Mouse (Mus musculus) neural tube, embryonic 10.5 days (tissue): ENCODE measurements around the gene Cdk5r2.

Source experiments
- DNase-seq: peaks from one replicate; pipeline ENCODE4 v3.0.0-alpha.2; 2017; ENCODE audit warnings: low spot score; ENCODE audit errors: extremely low spot score

The Cdk5r2 gene

DNA sequence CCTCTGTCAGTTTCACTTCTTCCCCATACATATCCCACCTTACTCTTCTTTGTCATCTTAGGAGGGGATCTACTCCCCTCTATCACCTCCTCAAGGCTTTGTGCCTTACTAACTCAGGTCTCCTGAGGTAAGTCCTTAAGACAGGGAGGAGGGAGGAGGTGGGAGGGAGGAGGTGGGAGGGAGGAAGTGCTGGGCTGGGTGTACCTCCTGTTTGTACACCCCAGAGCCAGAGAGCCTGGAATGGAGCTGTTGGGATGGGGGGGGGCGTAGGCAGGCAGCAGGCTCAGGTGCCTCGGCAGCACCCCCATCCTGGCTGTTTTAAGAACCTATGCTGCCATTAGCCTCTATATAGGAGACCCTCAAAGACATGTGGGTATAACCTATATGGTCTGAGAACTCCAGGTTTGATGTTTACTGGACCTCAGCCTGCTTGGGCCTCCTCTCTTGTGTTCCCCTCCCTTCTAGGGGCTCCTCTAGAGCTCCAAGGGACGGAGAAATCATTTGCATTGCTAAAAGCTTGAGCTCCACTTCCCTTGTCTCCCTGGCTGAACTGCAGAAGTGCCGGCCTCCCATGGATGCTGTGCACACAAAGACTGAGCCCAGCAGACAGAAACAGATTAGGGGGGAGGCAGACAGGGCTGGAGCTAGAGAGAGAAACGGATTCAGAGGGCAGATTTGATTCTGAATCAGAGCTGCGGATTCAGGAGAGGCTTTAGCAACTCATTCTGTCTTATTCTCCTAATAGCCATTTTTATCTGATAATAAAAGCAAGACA, 3.5 kb upstream of the Cdk5r2 start:
- no peak for DNase-seq

DNA sequence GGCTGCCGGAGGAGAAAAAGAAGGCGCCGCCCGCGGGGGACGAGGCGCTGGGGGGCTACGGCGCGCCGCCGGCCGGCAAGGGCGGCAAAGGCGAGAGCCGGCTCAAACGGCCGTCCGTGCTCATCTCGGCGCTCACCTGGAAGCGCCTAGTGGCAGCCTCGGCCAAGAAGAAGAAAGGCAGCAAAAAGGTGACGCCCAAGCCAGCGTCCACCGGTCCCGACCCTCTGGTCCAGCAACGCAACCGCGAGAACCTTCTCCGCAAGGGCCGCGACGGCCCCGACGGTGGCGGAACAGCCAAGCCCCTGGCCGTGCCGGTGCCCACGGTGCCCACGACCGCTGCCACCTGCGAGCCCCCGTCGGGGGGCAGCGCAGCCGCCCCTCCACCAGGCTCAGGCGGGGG, 422 bp downstream of the Cdk5r2 start:
- DNase-seq, result no peak

DNA sequence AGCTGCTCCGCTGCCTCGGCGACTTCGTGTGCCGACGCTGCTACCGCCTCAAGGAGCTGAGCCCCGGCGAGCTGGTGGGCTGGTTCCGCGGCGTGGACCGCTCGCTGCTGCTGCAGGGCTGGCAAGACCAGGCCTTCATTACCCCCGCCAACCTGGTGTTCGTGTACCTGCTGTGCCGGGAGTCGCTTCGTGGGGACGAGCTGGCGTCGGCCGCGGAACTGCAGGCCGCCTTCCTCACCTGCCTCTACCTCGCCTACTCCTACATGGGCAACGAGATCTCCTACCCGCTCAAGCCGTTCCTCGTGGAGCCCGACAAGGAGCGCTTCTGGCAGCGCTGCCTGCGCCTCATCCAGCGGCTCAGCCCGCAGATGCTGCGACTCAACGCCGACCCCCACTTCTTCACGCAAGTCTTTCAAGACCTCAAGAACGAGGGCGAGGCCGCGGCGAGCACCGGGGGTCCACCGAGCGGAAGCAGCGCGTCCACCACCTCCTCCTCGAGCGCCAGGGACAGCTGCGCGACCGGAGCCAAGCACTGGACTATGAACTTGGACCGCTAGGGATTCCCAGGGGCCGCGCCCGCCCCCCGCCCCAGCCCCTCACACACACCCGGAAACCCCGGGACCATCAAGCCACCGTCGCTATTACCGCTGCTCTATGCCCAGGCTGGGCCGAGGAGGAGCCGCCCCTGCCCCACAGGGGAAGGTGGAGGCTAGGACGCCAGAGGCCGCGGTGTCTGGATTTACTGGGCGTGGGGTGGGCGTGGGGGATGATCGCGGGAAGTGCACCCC, 1.1 kb downstream of the Cdk5r2 start:
- peak; percentile 59 for DNase-seq

DNA sequence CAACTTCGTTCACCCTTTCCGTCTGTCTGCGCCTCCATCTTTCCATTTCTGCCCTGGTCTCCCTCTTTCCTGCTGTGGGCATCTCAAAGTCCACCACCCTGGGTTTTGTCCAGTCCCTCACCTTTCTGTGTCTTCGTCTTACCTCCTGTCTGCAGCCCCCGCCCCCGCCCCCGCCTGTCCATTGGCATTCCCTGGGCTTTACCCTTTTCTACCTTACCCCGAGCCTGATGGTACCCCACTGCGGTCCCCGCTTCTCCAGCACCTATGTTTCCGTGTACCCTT, 1.6 kb downstream of the Cdk5r2 start:
- no peak for DNase-seq

DNA sequence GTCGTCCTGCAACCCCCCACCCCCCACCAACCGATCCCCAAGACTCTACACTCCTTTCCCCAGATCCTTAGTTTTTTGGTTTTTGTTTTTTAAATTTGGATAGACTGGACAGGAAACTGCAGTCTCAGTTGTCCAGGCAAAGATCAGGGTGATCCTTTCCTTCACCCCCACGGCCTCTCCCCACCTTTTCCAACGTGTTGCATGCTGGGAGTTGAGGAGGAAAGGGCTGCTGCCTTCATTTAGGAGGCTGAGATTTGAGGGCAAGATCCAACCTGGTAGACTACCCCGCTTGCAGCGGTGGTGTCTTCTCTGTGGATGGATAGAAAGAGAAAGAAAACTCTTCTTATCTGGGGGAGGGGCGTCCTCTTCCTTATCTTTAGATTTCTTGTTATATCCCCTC, 2.1 kb downstream of the Cdk5r2 start:
- peak; percentile 28 for DNase-seq

DNA sequence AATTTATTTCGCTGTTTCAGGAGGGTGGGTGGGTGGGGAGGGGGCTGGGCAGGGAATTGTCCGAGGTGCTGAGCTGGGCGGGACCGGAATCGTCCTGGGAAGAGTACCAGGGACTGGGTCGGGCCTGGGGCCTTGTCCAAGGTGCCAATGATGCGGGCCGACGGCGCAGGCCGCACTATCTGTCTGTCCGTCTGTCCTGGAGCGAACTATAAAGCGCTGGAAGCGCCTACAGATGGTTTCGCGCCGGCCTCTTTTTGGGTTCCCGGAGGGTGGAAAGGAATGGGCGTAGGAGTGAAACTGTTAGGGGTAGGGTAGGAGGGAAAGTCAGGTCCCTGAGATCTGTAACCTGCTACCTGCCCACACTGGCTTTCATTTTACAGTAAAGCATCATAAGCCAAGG, 2.5 kb downstream of the Cdk5r2 start:
- DNase-seq, result peak; percentile 20

DNA sequence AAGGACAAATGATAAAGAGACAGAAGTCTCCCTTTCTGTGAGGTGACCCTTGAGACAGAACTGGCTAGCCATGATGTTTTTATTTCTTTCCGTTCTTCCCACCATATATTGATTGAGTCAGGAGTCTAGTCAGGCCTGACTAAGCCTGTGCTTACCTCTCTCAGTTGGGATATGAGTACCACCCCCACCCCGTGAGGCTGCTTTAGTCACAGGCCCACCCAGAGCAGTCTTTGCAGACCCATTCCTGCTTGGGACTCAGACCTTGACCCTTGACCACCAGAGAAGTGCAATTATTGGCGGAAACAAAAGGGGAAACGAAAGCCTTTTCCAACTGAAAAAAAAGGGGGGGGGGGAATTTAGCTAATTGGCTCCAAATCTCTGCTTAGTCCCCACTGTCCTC, 2.9 kb downstream of the Cdk5r2 start:
- peak; percentile 19 for DNase-seq

DNA sequence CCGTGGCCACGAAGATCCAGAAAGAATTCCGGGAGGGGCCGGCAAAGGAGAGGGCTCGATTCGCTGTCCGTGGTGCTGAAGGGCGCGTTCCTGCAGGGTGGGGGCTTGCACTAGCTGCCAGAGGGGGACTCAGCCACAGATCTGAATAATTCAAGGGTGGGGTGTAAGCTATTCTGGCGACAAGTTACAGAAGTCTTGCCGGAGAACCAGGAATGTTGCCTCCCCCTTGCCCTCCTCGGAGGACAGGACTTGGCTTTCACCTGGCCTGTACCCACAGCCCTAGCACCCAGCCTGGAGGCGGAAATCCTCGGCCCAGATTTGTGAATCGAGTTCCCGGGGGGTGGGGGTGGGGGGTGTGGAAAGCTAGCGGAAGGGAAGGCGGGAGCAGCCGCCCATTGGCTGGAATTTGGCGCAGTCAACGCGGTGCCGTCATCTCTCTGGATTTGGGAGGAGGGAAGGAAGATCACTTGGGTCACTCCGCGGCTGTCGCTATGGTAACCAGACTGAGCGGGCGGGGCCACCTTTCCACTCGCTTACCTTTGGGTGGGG, 3.5 kb downstream of the Cdk5r2 start:
- peak; percentile 77 for DNase-seq

DNA sequence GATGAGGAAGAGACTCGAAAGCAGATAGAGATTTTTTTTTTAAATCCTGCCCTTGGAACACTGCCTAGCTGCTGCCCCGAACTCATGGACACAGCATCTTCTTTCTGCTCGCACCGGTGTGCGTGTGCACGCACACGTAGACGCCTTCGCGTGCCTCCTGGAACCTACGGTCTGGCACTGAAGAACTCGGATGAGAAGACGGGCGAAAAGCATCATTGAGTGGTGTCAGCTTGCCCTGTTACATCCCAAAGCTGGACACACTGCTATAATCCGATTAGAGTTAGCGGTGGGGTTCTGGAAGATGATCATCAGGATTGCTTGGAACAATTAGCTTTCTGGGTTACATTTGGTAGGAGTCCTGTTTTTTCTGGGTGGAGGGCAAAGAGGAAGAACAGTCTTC, 4.1 kb downstream of the Cdk5r2 start:
- no peak for DNase-seq

DNA sequence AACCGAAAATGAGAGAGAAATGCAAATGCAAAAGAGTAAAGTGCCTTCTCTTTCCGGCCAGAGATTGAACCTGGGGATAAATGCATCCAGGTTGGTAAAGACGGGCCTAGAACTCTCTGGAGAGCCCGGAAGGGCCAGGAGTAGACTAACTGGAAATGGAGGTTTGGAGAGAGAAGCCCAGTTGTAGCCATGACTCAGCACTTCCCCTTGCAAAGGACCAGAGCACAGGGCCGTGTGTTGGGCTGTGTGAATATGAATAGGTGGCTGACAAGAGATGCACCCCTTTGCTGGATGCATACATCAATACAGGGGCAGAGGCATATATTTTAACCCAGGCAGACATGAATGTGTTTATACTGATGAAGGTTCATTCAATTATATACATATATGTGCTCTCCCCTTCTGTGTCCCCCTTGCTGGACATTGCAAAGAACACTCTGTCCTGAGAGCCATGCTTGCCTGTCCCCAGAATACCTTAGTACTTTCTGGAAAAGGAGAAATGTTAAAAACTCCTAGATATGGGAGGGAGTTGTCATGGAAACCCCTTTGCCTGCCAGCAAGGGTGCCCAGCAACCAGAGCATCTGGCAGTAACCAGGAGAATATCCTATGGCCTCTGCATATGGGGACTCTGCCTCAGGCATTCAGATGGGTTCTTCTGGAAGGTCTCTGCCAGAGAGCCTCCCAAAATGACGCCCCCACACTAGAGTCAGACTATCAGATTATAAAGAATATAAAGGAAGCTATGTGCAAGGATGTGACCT, 4.7 kb downstream of the Cdk5r2 start:
- no peak for DNase-seq

DNA sequence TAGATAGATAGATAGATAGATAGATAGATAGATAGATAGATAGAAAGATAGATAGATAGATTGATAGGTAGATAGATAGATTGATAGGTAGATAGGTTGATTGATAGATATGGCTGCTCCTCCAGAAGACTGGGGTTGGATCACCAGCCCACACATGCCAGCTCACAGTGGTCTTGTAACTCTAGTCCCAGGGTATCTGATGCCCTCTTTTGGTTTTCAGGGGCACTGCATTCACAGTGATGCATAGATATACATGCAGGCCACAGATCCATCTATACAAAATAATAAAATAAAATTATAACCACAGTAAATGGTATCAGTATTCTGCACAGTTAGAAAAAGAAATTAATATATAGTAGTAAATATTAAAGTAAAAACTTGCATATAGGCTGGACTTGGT, 7.0 kb downstream of the Cdk5r2 start:
- DNase-seq, result no peak

DNA sequence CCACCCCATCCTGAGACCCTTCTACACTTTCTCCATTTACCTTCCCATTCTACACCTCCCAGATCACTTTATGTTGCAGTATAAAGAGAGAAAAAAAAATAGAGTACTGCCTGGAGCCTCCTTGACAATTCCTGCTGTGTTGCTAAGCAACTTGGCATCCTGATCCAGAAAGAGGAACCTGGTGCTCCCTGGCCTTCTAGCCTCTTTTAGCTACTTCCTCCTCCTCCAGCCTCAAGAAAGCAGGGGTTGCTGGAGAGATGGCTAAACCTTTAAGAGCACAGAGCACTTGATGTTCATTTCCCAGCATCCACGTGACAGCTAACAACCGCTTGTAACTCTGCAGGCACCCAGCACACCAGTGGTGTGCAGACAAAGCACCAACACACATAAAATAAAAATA, 17.5 kb downstream of the Cdk5r2 start:
- DNase-seq, result no peak

DNA sequence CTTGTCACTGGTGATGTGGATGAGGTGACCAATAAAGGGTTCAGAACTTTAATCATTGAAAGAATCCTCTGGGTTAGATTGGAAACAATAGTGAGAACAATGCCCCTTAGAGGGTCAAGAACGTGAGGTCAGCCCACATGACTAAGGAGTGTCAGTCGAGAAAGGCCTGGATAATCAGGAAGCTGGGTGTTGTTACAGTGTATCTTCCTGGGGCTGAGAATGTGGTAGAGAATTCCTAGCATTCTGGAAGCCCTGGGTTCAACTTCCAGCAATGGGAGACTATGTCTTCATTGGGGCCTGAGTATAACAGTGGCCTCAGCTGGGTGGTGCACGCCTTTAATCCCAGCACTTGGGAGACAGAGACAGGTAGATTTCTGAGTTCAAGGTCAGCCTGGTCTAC, 22.5 kb downstream of the Cdk5r2 start:
- DNase-seq, result no peak

DNA sequence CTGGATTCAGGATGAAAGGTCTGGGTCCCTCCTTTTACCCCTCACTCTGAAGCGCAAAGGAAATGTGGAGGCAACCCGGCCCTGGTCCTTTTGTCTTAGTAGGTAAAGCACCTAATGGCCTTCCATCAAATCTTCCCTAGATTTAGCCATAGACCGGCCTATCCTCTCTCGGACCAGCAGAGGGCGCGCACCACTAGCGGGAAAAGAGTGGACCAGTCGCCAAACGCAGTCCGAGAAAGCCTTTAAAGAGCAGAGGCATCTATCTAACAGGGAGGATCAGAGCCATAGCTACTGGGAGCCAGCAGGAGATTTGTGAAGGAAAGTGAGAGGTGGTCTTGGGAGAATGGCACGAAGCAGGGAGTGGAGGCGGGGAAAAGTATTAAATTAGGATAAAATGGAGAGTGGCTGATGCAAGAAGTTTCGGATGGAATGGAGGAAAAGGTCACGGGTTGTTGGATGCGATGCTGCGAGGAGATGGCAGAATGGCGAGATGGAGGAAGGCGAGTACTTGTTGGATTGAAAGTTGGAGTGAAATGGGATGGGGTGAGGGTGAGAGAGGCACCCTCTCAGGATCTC, 26.1 kb downstream of the Cdk5r2 start:
- DNase-seq, result peak; percentile 76

DNA sequence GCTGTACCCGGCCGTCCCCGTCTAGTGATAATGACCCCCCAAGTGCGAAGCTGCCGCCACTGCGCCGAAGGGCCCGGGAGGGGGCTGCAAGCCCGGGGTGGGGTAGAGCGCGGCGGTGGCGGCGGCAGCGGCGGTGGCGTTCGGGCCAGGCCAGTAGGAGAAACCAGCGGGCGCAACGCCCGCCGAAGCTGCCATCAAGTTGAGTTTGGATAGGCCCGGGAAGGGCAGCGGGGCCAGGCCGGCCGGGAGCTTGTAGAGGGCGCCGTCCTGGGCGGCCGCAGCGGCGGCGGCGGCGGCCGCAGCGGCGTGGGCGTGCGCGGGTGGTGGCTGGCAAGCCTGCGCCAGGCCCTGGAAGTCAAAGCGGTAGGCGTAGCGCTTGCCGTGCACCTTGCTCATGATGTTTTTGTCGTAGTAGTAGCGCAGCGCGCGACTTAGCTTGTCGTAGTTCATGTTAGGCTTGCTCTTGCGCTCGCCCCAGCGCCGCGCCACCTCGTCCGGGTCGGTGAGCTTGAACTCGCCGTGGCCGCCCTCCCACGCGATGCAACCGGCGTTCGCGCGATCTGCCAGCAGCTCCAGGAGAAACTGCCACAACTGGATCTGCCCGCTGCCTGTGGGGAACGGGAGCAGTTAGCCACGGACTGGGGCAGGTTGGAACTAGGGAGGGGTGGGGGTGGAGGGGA, 27.5 kb downstream of the Cdk5r2 start:
- peak; percentile 62 for DNase-seq

DNA sequence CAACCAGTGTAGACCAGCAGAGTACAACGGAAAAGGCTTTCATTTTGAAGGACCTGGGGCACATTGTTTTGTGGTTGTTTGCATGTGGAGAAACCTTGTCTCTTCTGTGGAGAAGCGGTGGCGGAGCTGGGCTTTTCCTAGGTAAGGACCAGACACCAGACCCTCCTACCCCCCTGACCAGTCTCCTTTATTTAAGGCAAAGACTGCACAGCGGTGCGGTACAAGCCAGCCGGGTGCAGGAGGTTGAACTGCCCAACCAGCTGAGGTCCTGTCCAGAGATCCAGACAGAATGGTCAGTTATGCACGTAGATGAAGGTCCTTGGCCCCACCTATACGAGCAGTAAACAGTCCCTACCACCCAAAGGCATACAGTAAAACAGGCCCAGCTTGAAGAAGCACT, 28.1 kb downstream of the Cdk5r2 start:
- DNase-seq, result peak; percentile 53

DNA sequence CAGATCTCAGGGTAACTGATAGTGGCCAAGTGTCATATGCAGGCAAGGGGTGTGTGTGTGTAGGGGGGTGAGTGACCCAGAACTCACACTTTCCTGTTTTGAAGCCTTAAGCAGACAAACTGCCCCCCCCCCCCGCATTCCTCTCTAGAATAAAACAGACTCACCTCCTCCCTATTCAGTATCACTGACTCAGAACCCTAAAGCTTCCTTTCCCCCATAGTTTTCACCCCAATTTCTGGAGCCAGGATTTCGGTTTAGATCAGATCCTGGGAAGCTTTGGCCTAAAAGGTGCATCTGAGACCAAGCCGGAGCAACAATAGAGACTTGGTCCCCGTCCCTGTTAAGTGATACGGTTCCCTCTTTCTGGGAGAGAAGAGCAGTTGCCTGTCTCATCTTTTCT, 28.7 kb downstream of the Cdk5r2 start:
- no peak for DNase-seq

DNA sequence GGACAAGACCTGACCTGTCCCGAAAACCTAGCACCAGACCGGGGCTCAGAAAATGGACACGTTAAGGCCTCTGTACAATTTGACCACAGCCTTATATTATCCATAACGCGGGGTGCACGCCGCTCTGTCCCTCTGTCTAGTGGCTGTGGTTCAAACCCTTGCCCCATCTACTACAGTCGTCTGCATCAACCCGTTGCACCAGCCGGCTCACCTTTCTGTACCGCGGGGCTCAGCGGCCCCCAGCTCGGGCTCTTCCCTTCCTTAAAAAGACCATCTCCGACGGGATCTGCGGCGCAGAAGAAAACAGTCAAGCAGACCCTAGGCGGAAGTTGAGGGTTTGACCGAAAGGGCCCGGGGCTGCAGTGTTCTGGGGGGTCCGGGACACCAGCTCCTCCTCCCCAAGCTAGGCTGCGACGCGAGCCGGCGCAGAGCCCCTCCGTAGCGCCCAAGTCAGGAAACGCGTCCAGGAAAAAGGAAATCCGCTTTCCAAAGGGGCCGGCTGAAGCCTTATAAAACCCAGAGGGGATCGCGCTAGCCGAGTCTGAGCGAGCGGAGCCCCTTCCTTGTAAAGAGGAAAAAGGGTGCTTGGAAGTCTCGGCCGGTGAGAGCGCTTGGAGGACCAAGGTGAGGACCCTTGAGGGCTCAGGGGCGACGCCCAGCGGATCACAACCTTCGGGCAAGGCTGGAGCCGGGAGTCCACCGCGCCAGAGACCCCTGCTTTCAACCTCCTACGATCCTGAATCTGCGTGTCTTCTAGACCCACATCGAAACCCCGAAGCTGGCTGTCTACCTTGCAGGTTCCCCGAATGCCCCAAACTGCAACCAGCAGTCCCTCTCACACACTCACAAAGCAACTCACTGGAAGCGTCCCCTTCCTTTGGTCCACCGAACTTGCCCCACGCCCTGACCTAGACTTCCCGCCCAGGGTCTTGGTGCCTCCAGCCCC, 29.7 kb downstream of the Cdk5r2 start:
- DNase-seq, result peak; percentile 59

DNA sequence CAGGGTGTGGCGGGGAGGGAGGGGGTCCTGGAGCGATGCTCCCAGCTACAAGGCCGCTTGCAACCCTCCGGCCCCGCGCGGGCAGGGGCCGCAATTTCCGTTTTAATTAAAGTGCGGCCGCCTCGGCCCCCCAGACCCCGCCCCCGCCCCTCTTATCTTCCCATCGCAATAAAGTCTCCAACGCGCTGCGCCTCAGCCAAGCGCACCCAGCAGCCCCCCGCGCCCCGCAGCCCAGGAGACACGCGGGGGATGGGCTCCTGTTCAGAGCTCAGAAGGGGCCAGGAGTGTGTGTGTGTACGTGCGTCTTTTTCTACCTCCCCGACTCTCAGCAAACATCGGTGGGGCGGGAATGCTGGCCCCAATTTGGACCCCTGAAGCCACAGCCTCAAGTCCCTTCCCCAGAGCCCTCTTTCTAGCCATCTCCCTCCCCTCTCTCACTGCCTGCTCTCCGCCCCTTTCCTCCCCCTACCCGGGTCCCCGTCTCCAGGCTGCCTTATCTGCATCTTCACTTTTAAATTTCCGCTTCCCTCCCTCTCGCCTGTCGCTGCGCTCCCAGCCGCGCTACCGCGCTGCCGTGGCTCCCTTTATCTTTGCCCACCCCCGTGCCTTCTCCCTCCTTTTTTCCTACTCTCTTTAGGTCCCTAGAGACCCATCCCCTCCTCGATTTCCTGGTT, 30.8 kb downstream of the Cdk5r2 start, which contains the start of gene Fev:
Gene Fev (minus strand): TSS at position 51 of the 674 bp plus-strand sequence.
- peak; percentile 44 for DNase-seq
